Mouse (Mus musculus) midbrain, embryonic 10.5 days (tissue): ENCODE results near the gene Stxbp3. TPM values are rescaled to one million over a fixed set of nuclear protein-coding genes. Genes with fewer than 3 reads are reported as not detected.

Experiments
- DNase-seq: peaks from one replicate; pipeline ENCODE4 v3.0.0-alpha.2; 2017; ENCODE audit warnings: low spot score
- H3K27ac ChIP-seq: fragments of 300-500 bp; sonication (generic); replicated peaks from 2 replicates; pipeline ENCODE4 v1.5.1; 2016; ENCODE audit warnings: mild to moderate bottlenecking
- H3K27me3 ChIP-seq: fragments of 300-500 bp; sonication (generic); 2 replicates; pipeline ENCODE4 v1.6.1; 2016; ENCODE audit warnings: low read depth, mild to moderate bottlenecking; ENCODE audit not compliant: poor library complexity, severe bottlenecking
- H3K36me3 ChIP-seq: fragments of 300-500 bp; sonication (generic); 2 replicates; pipeline ENCODE4 v1.6.1; 2016; ENCODE audit warnings: mild to moderate bottlenecking, moderate library complexity
- H3K4me1 ChIP-seq: fragments of 300-500 bp; sonication (generic); 2 replicates; pipeline ENCODE4 v1.6.1; 2016
- H3K4me3 ChIP-seq: fragments of 300-500 bp; sonication (generic); 2 replicates; pipeline ENCODE4 v1.5.1; 2016; ENCODE audit warnings: mild to moderate bottlenecking, moderate library complexity
- H3K9me3 ChIP-seq: fragments of 300-500 bp; sonication (generic); replicated peaks from 2 replicates; pipeline ENCODE4 v1.6.1; 2016; ENCODE audit warnings: mild to moderate bottlenecking
- WGBS: fragments of 180-500 bp; shearing (Covaris S2); methylation state at CpG from one replicate; pipeline ENCODE4 v1.1.7; 2016; 5-methylcytosine and 5-hydroxymethylcytosine counted together
- polyA plus RNA-seq: library from polyadenylated mRNA; unstranded; fragments of >200 nt; fragmentation: Nextera tagmentation; extraction: Ambion mirVana; gene quantifications from 2 replicates; pipeline ENCODE4 v1.2.1, GENCODE M21; 2016

Gene Stxbp3
- polyA plus RNA-seq, 1 experiment from 2014 or later = 26.7 TPM

- H3K4me3 ChIP-seq = no peak overlapping the region
- peaks cover 12% of the 10 kb centered on the region for H3K4me1 ChIP-seq
- WGBS = 89% methylated on average over 7 of the region's 7 CpGs
- H3K27ac ChIP-seq = no peak overlapping the region
- DNase-seq = no peak
- H3K27me3 ChIP-seq = no peaks in the 10 kb centered on the region
- no peaks in the 10 kb centered on the region for H3K9me3 ChIP-seq
- no peaks in the 10 kb centered on the region for H3K36me3 ChIP-seq
These were observed 73.4 kb downstream of the Stxbp3 start for GRCm38 (mm10) chr3:108766943-108767342.

GRCm38 (mm10) chr3:108765476-108765875 is 74.8 kb downstream of the Stxbp3 start:
- H3K36me3 ChIP-seq = no peaks in the 10 kb centered on the region
- H3K27ac ChIP-seq = no peak overlapping the region; the same call in 1 of the 2 replicates
- no peak overlapping the region for H3K4me3 ChIP-seq
- 86% methylated on average over 7 of the region's 7 CpGs for WGBS
- no peak for DNase-seq
- peaks cover 8% of the 10 kb centered on the region for H3K4me1 ChIP-seq
- H3K9me3 ChIP-seq = no peaks in the 10 kb centered on the region
- no peaks in the 10 kb centered on the region for H3K27me3 ChIP-seq

GRCm38 (mm10) chr3:108764976-108765375 is 75.3 kb downstream of the Stxbp3 start:
- H3K9me3 ChIP-seq = no peaks in the 10 kb centered on the region
- no peaks in the 10 kb centered on the region for H3K27me3 ChIP-seq
- no peak for DNase-seq
- H3K36me3 ChIP-seq = no peaks in the 10 kb centered on the region
- H3K27ac ChIP-seq = no peak overlapping the region
- 79% methylated on average over 7 of the region's 7 CpGs for WGBS
- H3K4me1 ChIP-seq = peaks cover 8% of the 10 kb centered on the region
- H3K4me3 ChIP-seq = no peak overlapping the region

- Histone ChIP-seq H3K27me3 (no peaks in the 10 kb centered on the region), H3K4me3 (no peak overlapping the region), H3K27ac (no peak overlapping the region), H3K36me3 (no peaks in the 10 kb centered on the region), H3K9me3 (no peaks in the 10 kb centered on the region), H3K4me1 (peaks cover 8% of the 10 kb centered on the region)
- WGBS = 83% methylated on average over 2 of the region's 2 CpGs
- DNase-seq = no peak
These were observed 76.6 kb downstream of the Stxbp3 start for GRCm38 (mm10) chr3:108763691-108764090.

GRCm38 (mm10) chr3:108762597-108763111 is 77.7 kb downstream of the Stxbp3 start:
- Histone ChIP-seq H3K27ac (no peak overlapping the region), H3K27me3 (no peaks in the 10 kb centered on the region), H3K36me3 (no peaks in the 10 kb centered on the region), H3K9me3 (no peaks in the 10 kb centered on the region), H3K4me3 (no peak overlapping the region), H3K4me1 (peaks cover 8% of the 10 kb centered on the region)
- 90% methylated on average over 7 of the region's 7 CpGs for WGBS
- DNase-seq = no peak

- 91% methylated on average over 11 of the region's 11 CpGs for WGBS
- Histone ChIP-seq H3K27ac (no peak overlapping the region), H3K4me1 (peaks cover under 1% of the 10 kb centered on the region)
These were observed 80.5 kb downstream of the Stxbp3 start for GRCm38 (mm10) chr3:108759566-108760420.

GRCm38 (mm10) chr3:108757570-108757969 is 82.8 kb downstream of the Stxbp3 start:
- no peak overlapping the region for H3K27ac ChIP-seq
- no peaks in the 10 kb centered on the region for H3K9me3 ChIP-seq
- H3K27me3 ChIP-seq = no peaks in the 10 kb centered on the region
- H3K4me1 ChIP-seq = no peaks in the 10 kb centered on the region
- no peak for DNase-seq
- 86% methylated on average over 9 of the region's 9 CpGs for WGBS
- no peak overlapping the region for H3K4me3 ChIP-seq
- no peaks in the 10 kb centered on the region for H3K36me3 ChIP-seq

More at GRCm38 (mm10) chr3:108759566-108760420, 80.5 kb downstream of the Stxbp3 start:
- Histone ChIP-seq H3K4me3 (no peak overlapping the region), H3K27me3 (no peaks in the 10 kb centered on the region), H3K9me3 (no peaks in the 10 kb centered on the region), H3K36me3 (no peaks in the 10 kb centered on the region)
- DNase-seq = no peak

- H3K4me3 ChIP-seq = no peak overlapping the region
- no peaks in the 10 kb centered on the region for H3K27me3 ChIP-seq
- H3K4me1 ChIP-seq = no peaks in the 10 kb centered on the region
- no peak overlapping the region for H3K27ac ChIP-seq
- 77% methylated on average over 1 of the region's 1 CpGs for WGBS
- no peaks in the 10 kb centered on the region for H3K9me3 ChIP-seq
- DNase-seq = no peak
- H3K36me3 ChIP-seq = no peaks in the 10 kb centered on the region
These were observed 84.2 kb downstream of the Stxbp3 start for GRCm38 (mm10) chr3:108756131-108756530.

- WGBS = 84% methylated on average over 2 of the region's 2 CpGs
- no peaks in the 10 kb centered on the region for H3K27me3 ChIP-seq
These were observed 84.8 kb downstream of the Stxbp3 start for GRCm38 (mm10) chr3:108755542-108755941.

GRCm38 (mm10) chr3:108754541-108754940 is 85.8 kb downstream of the Stxbp3 start:
- WGBS = 88% methylated on average over 1 of the region's 1 CpGs
- no peak for DNase-seq
- Histone ChIP-seq H3K27ac (no peak overlapping the region), H3K27me3 (no peaks in the 10 kb centered on the region), H3K4me3 (no peak overlapping the region), H3K9me3 (no peaks in the 10 kb centered on the region), H3K4me1 (no peaks in the 10 kb centered on the region), H3K36me3 (no peaks in the 10 kb centered on the region)

More at GRCm38 (mm10) chr3:108755542-108755941, 84.8 kb downstream of the Stxbp3 start:
- H3K27ac ChIP-seq = no peak overlapping the region
- no peak overlapping the region for H3K4me3 ChIP-seq
- H3K4me1 ChIP-seq = no peaks in the 10 kb centered on the region
- no peaks in the 10 kb centered on the region for H3K36me3 ChIP-seq
- no peak for DNase-seq
- no peaks in the 10 kb centered on the region for H3K9me3 ChIP-seq

GRCm38 (mm10) chr3:108751691-108752090 is 88.6 kb downstream of the Stxbp3 start:
- Histone ChIP-seq H3K9me3 (no peaks in the 10 kb centered on the region), H3K4me1 (no peaks in the 10 kb centered on the region), H3K27ac (no peak overlapping the region), H3K36me3 (no peaks in the 10 kb centered on the region), H3K27me3 (no peaks in the 10 kb centered on the region), H3K4me3 (no peak overlapping the region)
- WGBS = 86% methylated on average over 6 of the region's 6 CpGs
- no peak for DNase-seq

GRCm38 (mm10) chr3:108751061-108751460 is 89.3 kb downstream of the Stxbp3 start:
- no peak overlapping the region for H3K4me3 ChIP-seq
- WGBS = 83% methylated on average over 6 of the region's 6 CpGs
- no peak overlapping the region for H3K27ac ChIP-seq
- no peaks in the 10 kb centered on the region for H3K4me1 ChIP-seq
- H3K9me3 ChIP-seq = no peaks in the 10 kb centered on the region
- no peaks in the 10 kb centered on the region for H3K36me3 ChIP-seq
- DNase-seq = no peak
- H3K27me3 ChIP-seq = no peaks in the 10 kb centered on the region

GRCm38 (mm10) chr3:108744060-108744459 is 96.3 kb downstream of the Stxbp3 start:
- no peaks in the 10 kb centered on the region for H3K9me3 ChIP-seq
- no peak overlapping the region for H3K4me3 ChIP-seq
- no peaks in the 10 kb centered on the region for H3K27me3 ChIP-seq
- no peaks in the 10 kb centered on the region for H3K36me3 ChIP-seq
- H3K4me1 ChIP-seq = no peaks in the 10 kb centered on the region
- no peak for DNase-seq
- 86% methylated on average over 4 of the region's 4 CpGs for WGBS
- no peak overlapping the region for H3K27ac ChIP-seq
